Mouse (Mus musculus) C2C12 (cell line): ENCODE measurements around the gene 1700029J07Rik. TPM values are rescaled to one million over a fixed set of nuclear protein-coding genes. Genes with fewer than 3 reads are reported as not detected.

Experiments used
- H3K27me3 ChIP-seq: one replicate; pipeline ENCODE4 v1.6.1; 2011; ENCODE audit not compliant: control insufficient read depth, insufficient read depth, insufficient read length
- H3K36me3 ChIP-seq: one replicate; pipeline ENCODE4 v1.6.1; 2011; ENCODE audit not compliant: control insufficient read depth, insufficient read depth
- H3K4me3 ChIP-seq: one replicate; pipeline ENCODE4 v1.5.1; 2011; ENCODE audit warnings: mild to moderate bottlenecking, control low read depth; ENCODE audit not compliant: poor library complexity, insufficient read depth, severe bottlenecking
- H3K79me2 ChIP-seq: one replicate; pipeline ENCODE4 v1.6.1; 2011; ENCODE audit not compliant: control insufficient read depth, insufficient read depth
- H3K79me3 ChIP-seq: one replicate; pipeline ENCODE4 v1.6.1; 2011; ENCODE audit warnings: low read depth, control low read depth
- H3ac ChIP-seq: one replicate; pipeline ENCODE3; 2011; ENCODE audit warnings: low read depth; ENCODE audit not compliant: control insufficient read depth, insufficient read length
- CEBPB ChIP-seq: IDR thresholded peaks from one replicate; pipeline ENCODE4 v1.6.1; 2011; ENCODE audit warnings: low read depth, mild to moderate bottlenecking, control low read depth, moderate library complexity
- CTCF ChIP-seq: IDR thresholded peaks from one replicate; pipeline ENCODE4 v1.5.1; 2011; ENCODE audit not compliant: control insufficient read depth, insufficient read depth, insufficient read length
- FOSL1 ChIP-seq: IDR thresholded peaks from one replicate; pipeline ENCODE4 v1.8.0; 2011; ENCODE audit warnings: mild to moderate bottlenecking, low read length; ENCODE audit not compliant: poor library complexity, insufficient read depth, severe bottlenecking
- MAX ChIP-seq: IDR thresholded peaks from one replicate; pipeline ENCODE4 v1.6.1; 2011; ENCODE audit warnings: mild to moderate bottlenecking, control low read depth
- MYOD1 ChIP-seq: IDR thresholded peaks from one replicate; pipeline ENCODE4 v1.6.1; 2011; ENCODE audit warnings: low read depth; ENCODE audit not compliant: control insufficient read depth, insufficient read length
- MYOG ChIP-seq: IDR thresholded peaks from one replicate; pipeline ENCODE4 v1.6.1; 2011; ENCODE audit not compliant: control insufficient read depth, insufficient read length; ENCODE audit errors: extremely low read depth
- USF1 ChIP-seq: IDR thresholded peaks from one replicate; pipeline ENCODE4 v1.6.1; 2011; ENCODE audit warnings: low read depth, mild to moderate bottlenecking, control low read depth, moderate library complexity
- polyA plus RNA-seq: library from polyadenylated mRNA; unstranded; fragments of >200 nt; fragmentation: generic; extraction: Trizol; gene quantifications from one replicate; pipeline ENCODE4 v1.2.1, GENCODE M21; 2012; ENCODE audit warnings: missing spikeins

1700029J07Rik gene
- polyA plus RNA-seq, 1 experiment = 0.08 TPM

GRCm38 (mm10) chr8:46010306-46010705, 35.3 kb upstream of the 1700029J07Rik start:
- Histone ChIP-seq H3K4me3 (no peak overlapping the region), H3K79me3 (no peaks in the 10 kb centered on the region), H3ac (no peak overlapping the region), H3K79me2 (no peaks in the 10 kb centered on the region), H3K27me3 (no peaks in the 10 kb centered on the region), H3K36me3 (no peaks in the 10 kb centered on the region)
- TF ChIP-seq MYOD1 (no peak), MYOG (no peak), CEBPB (no peak), CTCF (no peak), MAX (no peak), FOSL1 (no peak), USF1 (no peak)

- no peak overlapping the region for H3ac ChIP-seq
- no peaks in the 10 kb centered on the region for H3K36me3 ChIP-seq
- H3K79me3 ChIP-seq = no peaks in the 10 kb centered on the region
- no peak overlapping the region for H3K4me3 ChIP-seq
- no peaks in the 10 kb centered on the region for H3K79me2 ChIP-seq
- TF ChIP-seq CTCF (no peak), USF1 (no peak), CEBPB (no peak), FOSL1 (no peak), MYOD1 (no peak), MAX (no peak), MYOG (no peak)
- no peaks in the 10 kb centered on the region for H3K27me3 ChIP-seq
Measured at GRCm38 (mm10) chr8:46007050-46007672, 32.1 kb upstream of the 1700029J07Rik start.

DNA sequence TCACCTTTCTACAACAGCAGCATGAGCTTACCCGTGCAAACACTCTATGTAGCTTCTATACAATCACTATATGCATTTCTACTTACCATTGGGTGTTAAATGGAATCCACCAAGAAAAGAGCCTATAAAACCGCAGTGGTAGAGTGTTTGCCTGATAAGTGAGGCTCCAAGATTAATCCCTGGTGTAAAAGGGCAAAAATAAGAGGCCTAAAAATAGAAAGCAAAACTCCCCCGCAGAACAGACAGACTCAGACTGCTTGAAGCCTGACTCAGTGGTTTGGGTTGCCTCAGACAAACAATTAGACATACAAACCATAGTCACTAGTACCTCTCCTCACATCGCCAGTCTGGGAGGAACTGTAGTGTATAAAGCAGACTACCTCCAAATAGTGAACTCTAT, 30.5 kb upstream of the 1700029J07Rik start, which contains the start of gene Ankrd37:
Gene Ankrd37, minus strand, starts transcription at position 112 of the 400 bp plus-strand sequence.
- no peaks in the 10 kb centered on the region for H3K36me3 ChIP-seq
- no peaks in the 10 kb centered on the region for H3K79me3 ChIP-seq
- H3K79me2 ChIP-seq = no peaks in the 10 kb centered on the region
- H3K4me3 ChIP-seq = no peak within 1 kb of the TSS
- no peaks in the 10 kb centered on the region for H3K27me3 ChIP-seq
- TF ChIP-seq CTCF = no peak
- no peak for TF ChIP-seq MAX
- TF ChIP-seq USF1 = no peak
- TF ChIP-seq CEBPB = no peak
- H3ac ChIP-seq = no peak within 1 kb of the TSS

- Histone ChIP-seq H3K36me3 (peaks cover 25% of the 10 kb centered on the region), H3ac (peak overlapping the region; percentile 76), H3K27me3 (no peaks in the 10 kb centered on the region), H3K79me2 (no peaks in the 10 kb centered on the region), H3K4me3 (peak overlapping the region; percentile 34), H3K79me3 (no peaks in the 10 kb centered on the region)
- TF ChIP-seq FOSL1 (no peak), CEBPB (no peak), MYOD1 (no peak), USF1 (no peak), CTCF (no peak), MAX (peak; percentile 83)
Measured at GRCm38 (mm10) chr8:45999784-46000705, 25.0 kb upstream of the 1700029J07Rik start.

- no peaks in the 10 kb centered on the region for H3K79me2 ChIP-seq
- H3K4me3 ChIP-seq = peak within 1 kb of the TSS; percentile 34
- H3K36me3 ChIP-seq = peaks cover 29% of the 10 kb centered on the region
- H3K27me3 ChIP-seq = no peaks in the 10 kb centered on the region
- H3K79me3 ChIP-seq = no peaks in the 10 kb centered on the region
- H3ac ChIP-seq = peak within 1 kb of the TSS; percentile 76
- TF ChIP-seq MYOG (no peak), MYOD1 (no peak), CTCF (no peak), CEBPB (no peak), USF1 (no peak), MAX (no peak), FOSL1 (no peak)
Measured at GRCm38 (mm10) chr8:45999138-45999783, 24.2 kb upstream of the 1700029J07Rik start, which contains the start of gene Lrp2bp. TSS of gene Lrp2bp (plus strand) at chr8:45999303.
